Mouse (Mus musculus) ES-E14 (cell line): ENCODE measurements at regions not wholly inside any gene's neighbourhood (a gene's known extent, or its start where the extent isn't known, plus 50 kb on each side); places are given as distances from the start of the nearest gene placed in this dataset.

Source experiments
- DNase-seq: peaks from one replicate; pipeline ENCODE4 v3.0.0-alpha.2; 2013; ENCODE audit warnings: low read depth, low spot score
- H3K27ac ChIP-seq: 2 replicates; pipeline ENCODE4 v1.5.1; 2012; ENCODE audit warnings: low read depth, mild to moderate bottlenecking, low read length, moderate library complexity, mixed read lengths; ENCODE audit not compliant: poor library complexity, insufficient read depth, severe bottlenecking
- H3K36me3 ChIP-seq: 2 replicates; pipeline ENCODE4 v1.6.1; 2012; ENCODE audit warnings: mild to moderate bottlenecking, low read length, moderate library complexity, mixed read lengths; ENCODE audit not compliant: control insufficient read depth, poor library complexity, insufficient read depth, severe bottlenecking
- H3K4me1 ChIP-seq, 2 experiments: fragments of 150-350 bp in 1 of 2; sonication (generic) in 1 of 2; 2 replicates each; pipeline ENCODE4 v1.6.1; 2012; ENCODE audit warnings: low read length in 2 of 2, mild to moderate bottlenecking in 1 of 2, mixed read lengths in 1 of 2; ENCODE audit not compliant: control insufficient read depth in 2 of 2, insufficient read depth in 2 of 2, poor library complexity in 1 of 2
- H3K4me3 ChIP-seq, 2 experiments: fragments of 150-350 bp in 1 of 2; sonication (generic) in 1 of 2; 2 replicates each; pipeline ENCODE4 v1.5.1; 2012; ENCODE audit warnings: low read length in 2 of 2, low read depth in 1 of 2, mild to moderate bottlenecking in 1 of 2, mixed read lengths in 1 of 2; ENCODE audit not compliant: insufficient read depth in 1 of 2, poor library complexity in 1 of 2, severe bottlenecking in 1 of 2
- H3K9ac ChIP-seq: 2 replicates; pipeline ENCODE4 v1.6.1; 2012; ENCODE audit warnings: low read depth, mild to moderate bottlenecking, low read length, mixed read lengths; ENCODE audit not compliant: poor library complexity, insufficient read depth, severe bottlenecking
- H3K9me3 ChIP-seq: fragments of 150-350 bp; sonication (generic); 2 replicates; pipeline ENCODE4 v1.6.1; 2012; ENCODE audit warnings: low read depth, mild to moderate bottlenecking, low read length; ENCODE audit not compliant: control insufficient read depth, insufficient read depth
- CHD2 ChIP-seq: IDR thresholded peaks from 2 replicates; pipeline ENCODE4 v1.6.1; 2014; ENCODE audit warnings: mild to moderate bottlenecking, low read depth, low read length, inconsistent platforms
- HCFC1 ChIP-seq: IDR thresholded peaks from 2 replicates; pipeline ENCODE4 v1.6.1; 2012; ENCODE audit warnings: low read length, inconsistent platforms, borderline replicate concordance; ENCODE audit not compliant: insufficient read depth
- MAFK ChIP-seq: IDR thresholded peaks from 2 replicates; pipeline ENCODE4 v1.6.1; 2014; ENCODE audit warnings: mild to moderate bottlenecking, low read depth, low read length, inconsistent platforms; ENCODE audit not compliant: insufficient read depth
- ZC3H11A ChIP-seq: IDR thresholded peaks from 2 replicates; pipeline ENCODE4 v1.6.1; 2012; ENCODE audit warnings: low read depth, mild to moderate bottlenecking, inconsistent platforms, low read length, borderline replicate concordance
- ZNF384 ChIP-seq: IDR thresholded peaks from 2 replicates; pipeline ENCODE4 v1.6.1; 2012; ENCODE audit warnings: low read depth, low read length, inconsistent platforms
- in situ Hi-C, 2 experiments: fragments of 600-800 bp; cut with MboI; formaldehyde crosslinking; loops; one replicate each; pipeline ENCODE4 v1.15.1; 2025; ENCODE audit warnings: low sequenced_read_pairs in 2 of 2, inconsistent platforms in 1 of 2; ENCODE audit not compliant: unreplicated experiment in 2 of 2

- H3K9ac ChIP-seq = no peak overlapping the region
Measured at GRCm38 (mm10) chr1:91632906-91633493, 92.7 kb downstream of the Asb1 start.

GRCm38 (mm10) chr1:91636571-91636970, 96.2 kb downstream of the Asb1 start:
- H3K4me1 ChIP-seq = no peaks in the 10 kb centered on the region
- no peak overlapping the region for H3K4me3 ChIP-seq
- DNase-seq = no peak
- H3K9ac ChIP-seq = no peak overlapping the region
- TF ChIP-seq ZC3H11A (no peak), HCFC1 (no peak), CHD2 (no peak), MAFK (no peak), ZNF384 (no peak)
- H3K27ac ChIP-seq = no peak overlapping the region
- in situ Hi-C loops = no loop called here
- no peaks in the 10 kb centered on the region for H3K36me3 ChIP-seq
- H3K9me3 ChIP-seq = no peaks in the 10 kb centered on the region

More at GRCm38 (mm10) chr1:91632906-91633493, 92.7 kb downstream of the Asb1 start:
- Histone ChIP-seq H3K4me3 (peak overlapping the region; percentile 20 to 37; a peak in 2 of 4 replicates), H3K9me3 (no peaks in the 10 kb centered on the region), H3K4me1 (no peaks in the 10 kb centered on the region), H3K36me3 (no peaks in the 10 kb centered on the region), H3K27ac (no peak overlapping the region)
- in situ Hi-C loops = no loop called here
- no peak for TF ChIP-seq ZNF384
- no peak for TF ChIP-seq HCFC1
- TF ChIP-seq MAFK = no peak
- no peak for TF ChIP-seq ZC3H11A
- TF ChIP-seq CHD2 = no peak
- no peak for DNase-seq

GRCm38 (mm10) chr1:91640551-91640950, 100.2 kb downstream of the Asb1 start:
- Histone ChIP-seq H3K9me3 (no peaks in the 10 kb centered on the region), H3K36me3 (no peaks in the 10 kb centered on the region), H3K9ac (no peak overlapping the region), H3K4me3 (no peak overlapping the region), H3K27ac (no peak overlapping the region), H3K4me1 (no peaks in the 10 kb centered on the region)
- in situ Hi-C loops = no loop called here
- no peak for DNase-seq
- no peak for TF ChIP-seq ZNF384
- TF ChIP-seq CHD2 = no peak
- TF ChIP-seq ZC3H11A = no peak
- no peak for TF ChIP-seq HCFC1
- no peak for TF ChIP-seq MAFK

DNA sequence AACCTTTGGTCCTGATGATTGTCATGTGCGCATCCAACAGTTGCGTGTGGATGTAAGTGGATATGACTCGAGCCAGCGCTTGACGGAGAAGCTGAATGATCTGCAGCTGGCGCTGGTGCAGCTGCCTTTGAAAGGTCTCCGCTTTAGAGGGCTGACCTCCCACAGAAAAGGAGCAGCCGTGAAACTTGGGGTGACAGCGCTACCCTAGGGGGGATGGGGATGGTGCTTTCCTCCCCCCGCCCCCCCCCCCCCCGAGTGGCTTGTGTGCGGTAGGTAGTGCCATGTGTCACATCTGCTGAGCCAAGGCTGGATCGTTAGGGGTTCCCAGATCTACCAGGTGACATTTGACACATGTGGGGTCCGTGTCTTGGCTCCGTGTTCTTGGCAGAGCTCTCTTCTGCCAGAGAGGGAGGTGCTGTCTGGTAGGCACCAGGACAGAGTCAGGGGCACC, 118.7 kb downstream of the Asb1 start:
- H3K4me3 ChIP-seq = no peak overlapping the region
- H3K27ac ChIP-seq = no peak overlapping the region
- no peak for DNase-seq
- in situ Hi-C loops = no loop called here
- no peaks in the 10 kb centered on the region for H3K36me3 ChIP-seq
- no peaks in the 10 kb centered on the region for H3K9me3 ChIP-seq
- TF ChIP-seq CHD2 = no peak
- TF ChIP-seq ZNF384 = no peak
- TF ChIP-seq HCFC1 = no peak
- no peak overlapping the region for H3K9ac ChIP-seq
- no peaks in the 10 kb centered on the region for H3K4me1 ChIP-seq

- H3K9ac ChIP-seq = no peak overlapping the region
- H3K9me3 ChIP-seq = no peaks in the 10 kb centered on the region
- H3K4me3 ChIP-seq = no peak overlapping the region
- H3K4me1 ChIP-seq = no peaks in the 10 kb centered on the region
- in situ Hi-C loops = no loop called here
- no peak for TF ChIP-seq HCFC1
- no peak for TF ChIP-seq MAFK
- TF ChIP-seq ZC3H11A = no peak
- TF ChIP-seq CHD2 = no peak
- no peak for TF ChIP-seq ZNF384
- no peak overlapping the region for H3K27ac ChIP-seq
- no peak for DNase-seq
- no peaks in the 10 kb centered on the region for H3K36me3 ChIP-seq
Measured at GRCm38 (mm10) chr1:91659486-91659885, 119.1 kb downstream of the Asb1 start.
